Mouse (Mus musculus) liver, postnatal 0 days (tissue): ENCODE measurements around the gene Klhl33.

ENCODE experiments used
- CTCF ChIP-seq: sonication (generic); IDR thresholded peaks from 2 replicates; pipeline ENCODE4 v1.5.1; 2016; ENCODE audit warnings: antibody characterized with exemption, low read depth
- EP300 ChIP-seq: IDR thresholded peaks from 2 replicates; pipeline ENCODE4 v1.6.1; 2016; ENCODE audit warnings: antibody characterized with exemption, low read depth, mild to moderate bottlenecking

- TF ChIP-seq CTCF (no peak), EP300 (no peak)
Measured at GRCm38 (mm10) chr14:50862641-50863040, 34.7 kb downstream of the Klhl33 start.
